Mouse (Mus musculus) fibroblast of lung, adult 2 months (primary cell): ENCODE data around the gene Naaladl2.

Experiments
- DNase-seq: peaks from one replicate; pipeline ENCODE4 v3.0.0-alpha.2; 2011; ENCODE audit warnings: low read depth

Naaladl2 gene

DNA sequence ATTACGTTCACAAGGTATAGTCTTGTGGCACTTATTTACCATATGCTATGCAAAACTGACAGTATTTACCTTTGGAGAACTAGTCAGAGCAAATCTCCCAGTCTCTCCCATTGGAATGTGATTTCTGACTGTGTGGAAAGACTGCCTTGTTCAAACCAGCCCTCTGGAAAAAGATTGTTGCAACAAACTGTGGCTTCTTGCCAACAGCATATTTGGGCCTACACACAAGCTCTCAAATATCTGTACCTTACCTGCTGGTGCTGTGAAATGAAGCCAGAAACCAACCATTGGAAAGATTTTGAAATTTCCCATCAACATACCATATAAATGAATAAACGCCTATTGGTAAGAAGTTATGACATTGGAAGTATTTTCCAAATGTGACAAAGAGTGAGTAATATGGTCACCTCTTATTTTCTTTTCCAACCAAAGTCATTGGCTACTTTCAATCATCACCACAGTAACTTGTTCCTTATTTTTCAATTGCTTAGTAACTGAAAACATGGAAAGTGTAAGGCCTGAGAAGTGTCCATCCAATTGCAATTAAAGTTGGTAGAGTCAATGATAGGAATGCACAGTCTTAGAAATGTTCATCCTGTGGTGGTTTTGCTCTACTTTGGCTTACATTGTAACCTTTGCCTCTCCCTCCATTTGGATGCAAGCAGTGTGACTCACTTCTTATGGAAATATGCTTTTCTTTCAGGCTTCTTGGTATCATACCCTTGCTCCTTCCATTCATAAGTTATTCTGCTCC is 453.7 kb downstream of the Naaladl2 start:
- DNase-seq: peak; percentile 88

DNA sequence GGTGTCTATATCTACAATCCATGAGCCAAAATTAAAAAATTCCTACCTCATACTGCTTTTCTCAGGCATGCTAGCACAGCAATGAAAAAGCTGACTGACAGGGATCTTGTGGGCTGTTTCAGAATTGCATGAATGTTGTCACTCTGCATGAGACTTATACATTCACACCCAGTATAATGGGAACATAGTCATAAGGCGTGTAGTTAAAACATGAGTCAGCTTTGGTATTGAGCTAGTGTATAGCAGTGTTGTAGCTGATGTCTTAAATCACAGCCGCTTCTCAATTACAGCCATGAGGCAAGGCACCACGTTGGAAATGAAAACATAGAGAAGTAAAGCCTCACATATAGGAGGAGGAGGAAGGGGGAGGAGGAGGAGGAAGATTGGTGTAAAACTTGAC is 473.6 kb downstream of the Naaladl2 start:
- DNase-seq: no peak

DNA sequence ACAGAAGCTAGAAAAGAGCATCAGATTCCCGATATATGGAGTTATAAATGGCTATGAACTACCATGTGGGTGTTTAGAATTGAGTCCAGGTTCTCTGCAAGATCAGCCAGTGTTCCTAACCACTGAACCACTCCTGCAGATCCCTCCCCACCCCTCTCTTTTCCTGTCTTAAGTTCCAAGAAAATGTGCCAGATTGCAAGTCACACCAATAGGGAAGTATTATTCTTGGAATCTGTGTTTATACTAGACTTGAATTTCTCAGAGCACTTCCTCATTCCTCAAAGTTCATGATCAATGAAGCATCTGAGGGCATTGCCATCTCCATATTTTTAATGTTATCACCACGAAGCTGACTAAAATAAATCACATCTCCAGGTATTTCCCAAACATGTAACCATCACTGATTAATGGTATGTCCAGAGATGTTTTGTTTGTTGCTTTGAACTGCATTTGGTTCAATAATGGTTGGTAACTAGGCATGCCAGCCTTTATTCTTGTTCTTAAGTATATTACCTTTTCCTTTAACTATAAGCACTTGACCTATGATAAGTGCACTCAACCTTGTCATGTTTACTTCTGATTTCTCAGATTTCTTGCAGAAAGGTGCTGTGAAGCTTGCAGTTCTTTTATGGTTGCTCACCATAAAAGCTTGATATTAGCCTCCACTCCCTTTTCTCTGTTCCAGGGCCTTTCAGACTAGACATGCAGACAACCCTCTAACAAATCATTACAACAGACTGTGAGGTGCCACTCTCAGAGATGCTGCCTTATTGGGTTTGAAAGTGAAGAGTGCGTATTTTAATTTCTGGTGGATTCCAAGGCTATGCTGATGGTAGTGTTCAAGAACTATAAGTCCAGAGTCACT is 475.8 kb downstream of the Naaladl2 start:
- DNase-seq: no peak

DNA sequence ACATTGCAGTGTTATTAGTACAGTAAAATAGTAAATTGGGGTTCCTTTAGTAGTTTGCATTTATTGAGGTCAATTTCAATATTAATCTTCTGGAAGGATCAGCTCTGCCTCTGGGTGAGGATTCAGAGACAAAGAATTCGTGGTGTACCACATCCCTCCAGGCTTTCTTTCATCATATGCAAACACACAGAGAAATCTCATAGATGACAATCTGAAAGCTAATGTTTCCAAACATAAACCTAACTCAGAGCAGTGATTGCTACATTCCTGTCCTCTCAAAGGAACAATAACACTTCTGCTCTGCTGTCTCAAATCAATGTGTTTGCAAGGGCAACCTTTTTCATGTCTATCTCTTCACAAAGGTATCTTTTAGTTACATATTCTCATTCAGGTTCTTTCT is 478.7 kb downstream of the Naaladl2 start:
- peak; percentile 16 for DNase-seq

DNA sequence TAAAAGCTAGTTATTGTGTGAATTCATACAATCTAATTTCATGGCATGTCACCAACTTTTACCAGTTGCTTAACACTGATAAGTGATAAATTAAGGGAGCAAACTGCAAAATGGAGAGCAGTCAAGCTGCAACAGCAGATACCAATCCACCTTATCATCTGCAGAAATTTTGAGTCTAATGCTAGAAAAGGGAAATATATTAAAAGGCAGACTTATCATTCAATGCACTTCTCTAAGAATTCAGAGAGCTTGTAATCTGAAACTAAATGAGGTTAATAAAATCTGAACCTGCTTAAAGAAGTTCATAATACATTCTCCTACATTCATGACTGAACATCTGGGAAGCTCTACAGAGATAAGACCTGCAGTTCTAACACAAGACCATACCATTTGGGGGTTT is 480.3 kb downstream of the Naaladl2 start:
- DNase-seq: no peak

DNA sequence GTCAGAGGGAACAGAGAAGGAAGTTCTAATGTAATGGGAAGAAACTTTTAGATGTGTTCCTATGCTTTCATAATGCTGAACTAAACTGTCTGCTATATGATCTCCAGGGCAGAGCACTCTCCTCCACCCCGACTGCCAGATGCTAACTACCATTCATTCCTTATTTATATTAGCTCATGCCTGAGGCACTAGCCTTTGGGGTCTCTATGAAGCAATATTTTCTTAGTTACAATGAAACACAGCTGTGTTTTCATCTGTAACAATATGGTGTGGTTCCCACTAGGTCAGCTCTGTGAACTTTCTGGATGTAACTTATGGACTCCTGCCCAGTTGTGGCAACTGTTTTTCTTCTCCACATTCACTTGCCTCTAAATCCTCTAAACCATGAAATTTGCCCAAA is 514.0 kb downstream of the Naaladl2 start:
- peak; percentile 51 for DNase-seq

DNA sequence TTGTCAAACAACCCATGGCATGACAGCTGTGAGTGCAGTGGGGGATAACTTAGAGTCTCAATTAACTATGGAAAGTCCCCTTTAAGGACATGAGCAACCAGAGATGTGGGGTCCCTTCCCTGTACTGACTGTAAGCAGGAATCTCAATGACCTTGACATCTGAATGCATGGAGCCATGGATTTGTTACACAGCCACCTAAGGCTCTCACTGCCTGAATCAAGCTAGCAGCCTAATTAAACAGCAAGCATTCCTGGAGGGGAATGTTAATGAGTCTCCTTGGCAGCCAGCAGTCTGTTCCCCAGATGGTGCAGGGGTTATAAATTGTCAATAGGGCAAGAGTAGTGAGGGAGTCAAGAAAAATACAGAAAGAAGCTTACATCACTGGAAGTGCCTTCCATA is 538.6 kb downstream of the Naaladl2 start:
- no peak for DNase-seq

DNA sequence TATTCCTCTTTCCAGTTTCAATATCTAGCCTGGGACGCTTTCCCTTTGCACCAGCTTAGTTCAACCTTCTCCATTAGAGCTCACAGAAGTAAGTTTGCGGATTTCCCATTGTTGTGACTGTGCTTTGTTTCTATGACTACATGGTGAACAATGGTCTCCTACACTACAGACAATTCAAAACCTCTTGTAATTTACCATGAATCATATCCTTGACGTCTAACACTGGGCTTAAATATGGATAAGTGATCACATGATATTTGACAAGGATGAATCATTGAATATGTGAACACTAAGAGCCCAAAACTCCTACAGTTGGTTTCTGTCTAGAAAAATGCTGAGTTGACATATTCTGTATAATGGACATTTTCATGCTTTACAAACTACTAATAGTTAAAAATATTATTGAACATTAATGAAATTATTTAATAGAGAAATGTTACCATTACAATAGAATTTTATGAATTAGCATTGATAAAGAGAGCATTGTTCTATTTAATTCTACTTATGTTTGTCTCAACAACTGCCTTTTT is 539.2 kb downstream of the Naaladl2 start:
- peak; percentile 12 for DNase-seq

DNA sequence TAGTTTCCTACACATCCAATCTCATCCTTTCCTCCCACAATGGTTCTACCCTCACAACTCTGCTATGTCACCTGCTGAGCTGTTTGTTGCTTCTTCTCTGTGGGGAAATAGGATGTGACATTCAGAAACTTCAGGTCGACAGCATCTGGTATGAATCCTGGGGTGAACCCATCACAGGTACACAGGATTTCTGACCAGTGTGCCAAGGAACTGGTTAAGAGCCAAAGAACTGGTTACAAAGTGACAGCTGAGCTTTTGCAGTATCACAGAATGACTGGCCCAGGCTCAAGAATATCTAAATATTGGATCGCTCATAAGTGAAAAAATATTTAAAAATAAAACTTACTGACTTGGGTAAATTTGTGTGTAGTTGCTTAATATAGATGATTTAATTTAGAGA is 548.6 kb downstream of the Naaladl2 start:
- no peak for DNase-seq

DNA sequence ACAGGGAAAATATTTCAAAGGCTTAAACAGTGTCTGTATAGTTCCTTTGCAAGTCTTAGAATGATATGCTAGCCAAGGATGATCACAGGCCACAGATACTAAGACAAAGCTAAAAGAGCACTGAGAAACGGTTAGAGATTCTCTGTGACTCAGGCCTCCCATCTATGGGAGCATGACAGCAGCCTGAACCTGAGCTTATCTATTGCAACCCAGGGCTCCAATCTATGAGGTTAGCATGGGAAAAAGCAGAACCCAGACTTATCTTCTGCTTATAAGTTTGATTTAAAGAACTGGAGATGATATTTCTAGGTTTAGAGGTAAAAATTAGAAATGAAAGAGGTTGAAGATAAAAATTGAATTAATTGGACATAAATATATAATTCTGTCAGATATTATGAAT is 587.4 kb downstream of the Naaladl2 start:
- DNase-seq: no peak

DNA sequence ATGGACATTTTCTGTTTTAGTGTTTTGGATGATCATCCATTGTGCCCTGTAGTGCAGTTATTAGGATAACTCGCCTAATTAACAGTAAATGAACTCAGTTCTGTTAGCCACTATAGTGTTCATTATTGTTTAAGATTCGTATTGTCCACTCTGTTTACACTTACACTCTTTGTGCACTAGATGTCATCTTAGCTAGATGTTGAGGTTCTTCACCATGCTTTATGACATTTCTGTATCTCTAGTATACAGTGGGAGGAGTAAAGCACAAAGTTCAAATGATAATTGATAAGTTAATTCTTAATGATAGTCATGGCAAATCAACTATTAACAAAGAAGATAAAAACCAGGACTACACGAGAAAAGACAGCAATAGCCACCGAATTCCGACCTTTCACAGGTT is 590.4 kb downstream of the Naaladl2 start:
- DNase-seq: no peak

DNA sequence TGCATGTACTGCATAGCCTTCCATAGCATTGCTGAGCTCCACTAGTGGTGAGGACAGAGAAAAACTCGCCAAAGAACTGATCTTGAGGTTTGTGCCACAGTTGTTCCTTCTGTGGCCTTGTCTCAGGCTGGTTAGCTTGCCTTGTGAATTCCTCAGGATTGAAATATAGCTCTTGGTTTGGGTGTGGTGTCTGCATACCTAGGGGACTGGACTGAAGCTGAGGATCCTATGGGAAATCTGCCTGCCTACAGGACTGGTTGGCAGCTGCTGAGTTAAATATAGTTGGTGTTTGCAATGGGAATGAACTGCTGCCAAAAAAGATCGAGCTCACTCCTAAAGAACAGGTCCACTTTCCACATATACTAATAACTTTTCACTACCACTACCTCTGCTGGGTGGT is 591.4 kb downstream of the Naaladl2 start:
- DNase-seq: no peak

DNA sequence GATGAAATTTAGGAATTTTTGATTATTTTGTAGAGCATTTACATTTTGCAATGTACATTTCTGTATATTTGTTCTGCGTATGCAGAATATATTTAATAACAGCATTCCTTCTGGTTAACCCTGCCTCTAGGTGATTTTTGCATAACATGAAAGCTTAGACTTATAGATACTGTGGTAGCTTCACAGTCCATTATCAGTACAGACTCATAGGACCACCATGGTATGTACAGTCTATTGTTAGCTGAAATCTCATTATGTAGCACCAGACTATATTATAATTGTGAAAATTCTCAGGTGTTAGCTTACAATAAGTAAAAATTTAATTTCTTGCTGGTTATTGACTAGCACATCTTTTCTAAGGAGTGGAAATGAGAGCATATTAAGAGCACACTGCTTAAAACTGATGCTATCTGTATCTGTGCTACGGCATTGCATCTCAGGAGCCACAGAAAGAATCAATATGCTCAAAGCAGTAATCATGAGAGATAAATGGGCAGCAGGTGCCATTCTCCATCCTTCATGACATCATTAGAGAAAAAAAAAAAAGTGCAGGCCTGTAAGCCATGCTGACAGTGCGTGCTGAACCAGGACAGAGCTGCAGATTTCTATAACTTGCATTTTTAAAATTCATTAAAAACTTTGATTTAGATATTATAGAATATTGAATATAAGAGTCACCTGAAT is 610.1 kb downstream of the Naaladl2 start:
- DNase-seq: no peak

DNA sequence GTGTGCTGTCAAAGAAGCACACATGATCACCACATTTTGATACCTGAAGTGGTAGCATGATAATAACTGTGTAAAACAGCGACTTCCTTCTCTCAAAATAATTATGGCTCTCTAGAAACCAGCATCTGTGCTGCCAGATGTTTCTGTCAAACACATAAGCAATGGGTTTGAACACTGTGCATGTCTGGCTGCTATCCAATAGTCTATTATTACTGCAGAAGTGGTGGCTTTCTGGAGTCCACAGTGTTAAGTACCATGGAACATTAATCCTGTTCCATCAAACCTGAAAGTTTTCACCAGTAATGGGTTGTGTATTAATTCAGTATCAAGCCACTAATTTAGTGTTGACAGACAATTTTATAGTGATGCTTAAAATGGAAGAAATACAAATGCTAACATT is 629.1 kb downstream of the Naaladl2 start:
- DNase-seq: no peak

DNA sequence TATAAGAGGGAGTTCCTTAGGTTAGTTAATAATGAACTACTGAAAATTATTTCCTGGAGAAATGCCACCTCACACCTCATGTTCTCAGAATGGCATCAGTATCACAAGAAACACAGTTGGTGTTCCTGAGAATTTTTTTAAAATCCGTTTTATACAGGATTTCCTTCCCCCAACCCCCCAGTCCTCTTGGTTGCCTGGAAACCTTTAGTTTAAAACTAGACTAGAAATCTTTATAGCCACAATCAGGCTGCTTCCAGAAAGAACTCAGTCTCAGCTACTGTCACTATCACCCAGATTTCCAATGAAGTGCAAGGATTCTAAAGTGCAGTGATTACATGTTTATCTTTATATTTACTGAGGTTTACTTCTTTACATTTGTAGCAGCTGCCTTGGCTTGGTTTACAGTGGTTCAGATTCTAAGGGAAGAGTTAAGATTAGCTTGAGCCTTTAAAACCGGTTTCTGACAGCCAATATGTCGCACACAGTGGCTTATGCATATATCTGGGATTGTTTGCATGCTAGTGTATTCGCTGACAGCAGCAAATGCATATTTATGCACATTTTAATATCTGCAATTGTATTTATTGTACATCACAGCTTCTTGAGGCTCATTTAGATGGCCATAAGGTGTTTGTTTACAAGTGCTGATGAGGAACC is 657.5 kb downstream of the Naaladl2 start:
- DNase-seq: no peak

DNA sequence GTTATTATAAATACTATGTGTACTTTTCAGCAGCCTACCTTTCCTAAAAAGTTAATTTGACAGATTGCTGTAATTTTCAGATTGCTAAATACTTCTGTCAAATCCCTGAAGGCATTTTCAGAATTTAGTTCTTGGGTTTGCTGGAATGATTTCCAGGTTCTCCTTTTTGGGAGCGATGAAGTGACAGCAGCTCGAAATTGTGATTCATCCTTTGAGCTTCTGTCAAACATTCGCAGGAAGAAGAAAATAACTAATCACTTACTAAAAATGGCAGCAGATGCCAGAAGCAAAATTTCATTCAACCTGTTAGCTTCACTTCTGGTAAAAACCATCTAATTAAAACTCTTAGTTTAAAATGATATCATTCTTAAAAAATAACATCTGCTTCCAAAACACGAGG is 680.1 kb downstream of the Naaladl2 start:
- DNase-seq: no peak

DNA sequence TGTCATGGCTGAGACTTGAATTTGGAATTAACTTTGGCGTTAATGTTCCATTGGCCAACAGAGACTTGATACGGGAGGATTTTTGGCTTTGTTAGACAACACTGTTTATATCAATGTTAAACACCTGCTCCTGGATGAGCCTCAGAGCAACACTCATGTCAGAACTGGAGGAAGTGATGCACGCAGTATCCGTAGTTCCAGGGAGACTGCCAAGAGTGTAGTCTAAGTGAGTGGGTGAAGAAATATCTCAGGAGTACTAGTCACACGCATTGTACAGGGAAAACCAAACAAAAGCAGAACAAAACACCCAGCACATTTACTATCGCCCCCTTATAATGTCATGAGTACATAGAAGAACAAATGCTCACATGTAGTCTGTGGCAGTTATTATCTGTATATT is 703.4 kb downstream of the Naaladl2 start:
- no peak for DNase-seq

DNA sequence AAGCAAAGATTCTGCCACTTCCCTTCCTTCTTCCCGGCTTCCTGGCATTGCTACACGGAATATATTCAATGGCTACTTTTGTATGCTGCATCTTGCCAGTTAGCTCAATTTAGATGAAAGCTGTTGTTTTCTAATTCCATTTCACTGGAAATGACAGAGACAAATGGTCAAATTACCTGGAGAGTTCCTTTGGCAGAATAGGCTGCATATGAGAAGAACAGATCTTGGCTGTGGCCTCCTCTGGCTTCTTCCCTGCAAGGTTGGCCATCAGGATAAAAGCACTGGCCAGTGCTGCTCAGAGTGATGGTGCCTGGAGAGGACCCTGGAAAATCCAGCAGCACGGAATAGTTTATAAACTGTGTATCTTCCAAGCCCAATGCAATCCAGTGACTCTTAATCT is 711.3 kb downstream of the Naaladl2 start:
- DNase-seq: no peak

DNA sequence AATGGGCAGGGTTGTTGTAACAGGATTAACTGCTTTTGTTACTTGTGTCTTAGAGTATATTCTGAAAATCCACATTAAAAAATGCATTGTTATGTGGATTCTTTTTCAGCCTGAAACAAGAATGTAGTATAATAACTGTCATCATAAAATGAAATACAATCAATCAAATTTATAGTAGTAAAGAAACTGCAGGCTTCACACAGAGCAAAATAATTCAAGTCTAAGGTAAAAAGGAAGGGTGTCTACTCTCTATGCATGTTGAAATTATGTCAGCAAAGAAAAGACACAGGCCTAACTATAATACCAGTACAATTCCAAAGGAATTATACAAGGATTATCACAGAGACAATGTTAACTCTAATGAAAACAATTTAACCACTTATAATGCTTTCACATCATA is 752.3 kb downstream of the Naaladl2 start:
- DNase-seq: no peak

DNA sequence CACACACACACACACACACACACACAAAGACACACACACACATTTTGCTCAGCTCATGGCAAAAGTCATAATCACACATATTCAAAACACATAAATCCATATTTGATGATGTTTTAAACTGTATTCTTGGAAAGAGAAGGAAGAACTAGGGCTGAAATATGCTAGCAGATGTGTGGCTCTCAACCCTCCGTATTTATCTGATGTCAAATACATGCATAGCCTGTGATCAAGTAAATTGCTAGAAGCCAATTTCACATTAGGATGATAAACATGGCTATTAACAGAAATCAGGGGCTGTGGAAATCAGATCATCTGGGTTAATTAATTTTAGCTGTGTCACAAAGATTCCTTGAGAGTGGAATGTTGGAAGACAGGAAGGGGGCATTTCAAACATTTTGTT is 752.8 kb downstream of the Naaladl2 start:
- DNase-seq: no peak

DNA sequence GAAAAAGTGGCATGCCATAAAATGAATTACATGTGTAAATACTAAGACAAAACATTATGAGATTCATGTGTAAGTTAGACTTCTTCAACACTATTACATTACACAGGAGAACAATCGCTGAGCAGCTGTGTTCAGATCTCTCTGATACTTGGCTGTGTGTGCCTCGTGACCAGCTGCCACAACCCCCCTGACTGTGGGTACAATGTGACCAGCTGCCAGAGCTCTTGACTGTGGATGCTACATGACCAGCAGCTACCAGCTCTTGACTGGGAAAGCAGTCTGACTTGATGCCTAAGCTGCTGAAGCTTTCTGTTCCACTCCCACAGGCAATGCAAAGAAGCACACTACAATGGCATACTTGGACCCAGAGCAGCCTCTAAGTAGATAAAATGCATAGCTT is 789.1 kb downstream of the Naaladl2 start:
- DNase-seq: no peak
